Mouse (Mus musculus) cerebellum, adult 8-10 months (tissue): Measurements from ENCODE around the gene Rnf31.

Experiments
- DNase-seq: peaks from one replicate; pipeline ENCODE4 v3.0.0; 2022

Gene Rnf31

GRCm38 (mm10) chr14:55578668-55579269 is 12.7 kb upstream of the Rnf31 start:
- DNase-seq, result peak; percentile 49

- no peak for DNase-seq
Observed at GRCm38 (mm10) chr14:55579511-55580496, 11.7 kb upstream of the Rnf31 start.

- DNase-seq, result no peak
Observed at GRCm38 (mm10) chr14:55580731-55581130, 10.8 kb upstream of the Rnf31 start.

- no peak for DNase-seq
Observed at GRCm38 (mm10) chr14:55581981-55582681, 9.4 kb upstream of the Rnf31 start.

GRCm38 (mm10) chr14:55584303-55584701 is 7.2 kb upstream of the Rnf31 start:
- no peak for DNase-seq

- DNase-seq, result peak; percentile 76
Observed at GRCm38 (mm10) chr14:55584702-55585565, 6.6 kb upstream of the Rnf31 start, which contains the start of gene Emc9. Gene Emc9, minus strand, starts transcription at chr14:55585302.

GRCm38 (mm10) chr14:55585566-55585960 is 5.9 kb upstream of the Rnf31 start:
- no peak for DNase-seq

GRCm38 (mm10) chr14:55586149-55586548 is 5.4 kb upstream of the Rnf31 start:
- no peak for DNase-seq

- no peak for DNase-seq
Observed at GRCm38 (mm10) chr14:55589271-55589670, 2.2 kb upstream of the Rnf31 start.

- no peak for DNase-seq
Observed at GRCm38 (mm10) chr14:55589771-55590448, 1.6 kb upstream of the Rnf31 start.

- DNase-seq, result peak; percentile 73
Observed at GRCm38 (mm10) chr14:55590748-55591330, 669 bp upstream of the Rnf31 start, which contains the start of gene Psme2. Gene Psme2, minus strand, starts transcription at chr14:55591113.

- no peak for DNase-seq
Observed at GRCm38 (mm10) chr14:55592226-55592625, 718 bp downstream of the Rnf31 start.

- DNase-seq, result no peak
Observed at GRCm38 (mm10) chr14:55596036-55596690, 4.7 kb downstream of the Rnf31 start.

- DNase-seq, result no peak
Observed at GRCm38 (mm10) chr14:55598521-55599390, 7.2 kb downstream of the Rnf31 start.

- DNase-seq, result no peak
Observed at GRCm38 (mm10) chr14:55603271-55603632, 11.7 kb downstream of the Rnf31 start, which contains the start of gene Irf9. Gene Irf9, plus strand, starts transcription at chr14:55603571.

- DNase-seq, result peak; percentile 77
Observed at GRCm38 (mm10) chr14:55603633-55604576, 12.4 kb downstream of the Rnf31 start.

- DNase-seq, result no peak
Observed at GRCm38 (mm10) chr14:55604823-55605222, 13.3 kb downstream of the Rnf31 start.

GRCm38 (mm10) chr14:55605743-55606459 is 14.4 kb downstream of the Rnf31 start:
- no peak for DNase-seq
